Mouse (Mus musculus) midbrain, postnatal 0 days (tissue): ENCODE data around the gene Sf3a1. TPM values are rescaled to one million over a fixed set of nuclear protein-coding genes. Genes with fewer than 3 reads are reported as not detected.

Experiments used
- ATAC-seq: fragments of 200-750 bp; cut with Nextera tagmentation; 2 replicates; pipeline ENCODE4 v1.8.0; 2017; ENCODE audit warnings: moderate number of reproducible peaks, mild to moderate bottlenecking, moderate TSS enrichment, moderate library complexity; ENCODE audit not compliant: low FRiP score
- DNase-seq: peaks from one replicate; pipeline ENCODE4 v3.0.0-alpha.2; 2015; ENCODE audit warnings: low spot score
- H3K27ac ChIP-seq: fragments of 300-500 bp; sonication (generic); 2 replicates; pipeline ENCODE4 v1.5.1; 2014; ENCODE audit warnings: low read depth, mild to moderate bottlenecking, low read length, mixed read lengths
- H3K27me3 ChIP-seq: fragments of 300-500 bp; sonication (generic); 2 replicates; pipeline ENCODE4 v1.6.1; 2014; ENCODE audit warnings: low read length, control low read depth, mixed read lengths; ENCODE audit not compliant: insufficient read depth
- H3K36me3 ChIP-seq: fragments of 300-500 bp; sonication (generic); 2 replicates; pipeline ENCODE4 v1.6.1; 2014; ENCODE audit warnings: low read length, control low read depth, mixed read lengths; ENCODE audit not compliant: insufficient read depth
- H3K4me1 ChIP-seq: fragments of 300-500 bp; sonication (generic); 2 replicates; pipeline ENCODE4 v1.6.1; 2014; ENCODE audit warnings: mild to moderate bottlenecking, control low read depth, antibody characterized with exemption, low read length, mixed read lengths; ENCODE audit not compliant: insufficient read depth
- H3K4me2 ChIP-seq: fragments of 300-500 bp; sonication (generic); 2 replicates; pipeline ENCODE4 v1.6.1; 2014; ENCODE audit warnings: low read depth, mild to moderate bottlenecking, low read length, mixed read lengths; ENCODE audit not compliant: poor library complexity, severe bottlenecking
- H3K4me3 ChIP-seq: fragments of 300-500 bp; sonication (generic); 2 replicates; pipeline ENCODE4 v1.5.1; 2014; ENCODE audit warnings: low read depth, mild to moderate bottlenecking, low read length, moderate library complexity
- H3K9ac ChIP-seq: fragments of 300-500 bp; sonication (generic); replicated peaks from 2 replicates; pipeline ENCODE4 v1.6.1; 2014; ENCODE audit warnings: mild to moderate bottlenecking, low read length, moderate library complexity, mixed read lengths; ENCODE audit not compliant: poor library complexity, severe bottlenecking
- H3K9me3 ChIP-seq: fragments of 300-500 bp; sonication (generic); 2 replicates; pipeline ENCODE4 v1.6.1; 2016; ENCODE audit warnings: low read length, control low read depth
- CTCF ChIP-seq: IDR thresholded peaks from 2 replicates; pipeline ENCODE4 v1.5.1; 2016; ENCODE audit warnings: antibody characterized with exemption, mild to moderate bottlenecking
- WGBS: fragments of 180-500 bp; shearing (Covaris S2); extraction: QIAGEN DNeasy Blood & Tissue Kit; methylation state at CpG from one replicate; pipeline ENCODE4 v1.1.7; 2014; 5-methylcytosine and 5-hydroxymethylcytosine counted together
- polyA plus RNA-seq: library from polyadenylated mRNA; unstranded; fragments of >200 nt; fragmentation: Nextera tagmentation; extraction: Ambion mirVana; gene quantifications from 2 replicates; pipeline ENCODE4 v1.2.1, GENCODE M21; 2015
- total RNA-seq: library from RNA; depleted of rRNA; stranded (reverse); fragments of >200 nt; gene quantifications from 2 replicates; pipeline ENCODE4 v1.2.3, GENCODE M21; 2014

The Sf3a1 gene
- total and polyA plus RNA-seq, 2 experiments from 2014 or later = 37.3 to 49.6 TPM

DNA sequence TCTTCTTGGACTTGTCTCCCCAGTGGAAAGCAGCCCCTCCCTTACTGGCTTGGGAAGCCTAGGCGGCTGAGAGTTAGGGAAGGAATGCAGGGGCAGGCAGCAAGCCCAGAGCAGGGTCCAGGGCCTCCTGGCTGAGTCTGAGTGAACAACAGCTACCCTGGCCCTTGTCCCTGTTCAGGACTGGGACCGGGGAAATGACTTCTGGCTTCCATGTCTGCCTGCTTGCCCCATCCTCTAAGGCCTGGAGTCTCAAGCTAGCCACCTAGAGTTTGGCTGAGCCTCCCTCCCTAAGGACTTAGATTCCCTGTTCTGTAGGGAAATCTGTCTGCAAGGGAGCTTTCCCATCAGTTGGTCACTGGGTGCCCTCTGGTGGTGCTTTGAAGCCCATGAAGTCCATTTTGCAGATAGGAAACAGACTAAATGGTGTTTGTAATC, 59.2 kb downstream of the Sf3a1 start:
- DNase-seq (peak; percentile 77), ATAC-seq (no peak)
- Histone ChIP-seq H3K9me3 (no peaks in the 10 kb centered on the region), H3K4me2 (no peak overlapping the region), H3K4me1 (no peaks in the 10 kb centered on the region), H3K4me3 (no peak overlapping the region), H3K27me3 (peaks cover 15% of the 10 kb centered on the region), H3K36me3 (peaks cover 12% of the 10 kb centered on the region), H3K9ac (no peak overlapping the region), H3K27ac (no peak overlapping the region; the same call in 1 of the 2 replicates)
- peak; percentile 84 for TF ChIP-seq CTCF
- WGBS = 3% methylated on average over 2 of the region's 2 CpGs

DNA sequence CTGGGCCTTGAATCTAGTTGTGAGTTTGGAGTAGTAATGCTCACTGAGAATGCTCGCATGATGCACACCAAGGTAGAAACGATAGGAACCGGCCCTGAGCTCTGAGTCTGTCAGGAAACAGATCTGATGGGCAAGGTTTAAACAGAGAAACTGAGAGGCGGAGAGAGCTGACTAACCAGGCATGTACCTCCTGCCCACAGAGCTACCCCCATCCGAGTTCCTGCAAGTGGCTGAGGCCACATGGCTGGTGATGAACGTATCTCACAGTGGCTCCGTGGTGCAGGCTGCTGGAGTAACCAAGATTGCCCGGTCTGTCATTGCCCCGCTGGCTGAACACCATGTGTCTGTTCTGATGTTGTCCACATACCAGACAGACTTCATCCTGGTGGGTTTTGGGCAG, 59.8 kb downstream of the Sf3a1 start:
- no peak for TF ChIP-seq CTCF
- H3K4me2 ChIP-seq = no peak overlapping the region
- no peak overlapping the region for H3K4me3 ChIP-seq
- H3K4me1 ChIP-seq = no peaks in the 10 kb centered on the region
- H3K27me3 ChIP-seq = peaks cover 15% of the 10 kb centered on the region
- ATAC-seq (no peak), DNase-seq (no peak)
- no peaks in the 10 kb centered on the region for H3K9me3 ChIP-seq
- WGBS = 64% methylated on average over 9 of the region's 9 CpGs
- no peak overlapping the region for H3K9ac ChIP-seq
- H3K36me3 ChIP-seq = peaks cover 6% of the 10 kb centered on the region
- no peak overlapping the region for H3K27ac ChIP-seq

DNA sequence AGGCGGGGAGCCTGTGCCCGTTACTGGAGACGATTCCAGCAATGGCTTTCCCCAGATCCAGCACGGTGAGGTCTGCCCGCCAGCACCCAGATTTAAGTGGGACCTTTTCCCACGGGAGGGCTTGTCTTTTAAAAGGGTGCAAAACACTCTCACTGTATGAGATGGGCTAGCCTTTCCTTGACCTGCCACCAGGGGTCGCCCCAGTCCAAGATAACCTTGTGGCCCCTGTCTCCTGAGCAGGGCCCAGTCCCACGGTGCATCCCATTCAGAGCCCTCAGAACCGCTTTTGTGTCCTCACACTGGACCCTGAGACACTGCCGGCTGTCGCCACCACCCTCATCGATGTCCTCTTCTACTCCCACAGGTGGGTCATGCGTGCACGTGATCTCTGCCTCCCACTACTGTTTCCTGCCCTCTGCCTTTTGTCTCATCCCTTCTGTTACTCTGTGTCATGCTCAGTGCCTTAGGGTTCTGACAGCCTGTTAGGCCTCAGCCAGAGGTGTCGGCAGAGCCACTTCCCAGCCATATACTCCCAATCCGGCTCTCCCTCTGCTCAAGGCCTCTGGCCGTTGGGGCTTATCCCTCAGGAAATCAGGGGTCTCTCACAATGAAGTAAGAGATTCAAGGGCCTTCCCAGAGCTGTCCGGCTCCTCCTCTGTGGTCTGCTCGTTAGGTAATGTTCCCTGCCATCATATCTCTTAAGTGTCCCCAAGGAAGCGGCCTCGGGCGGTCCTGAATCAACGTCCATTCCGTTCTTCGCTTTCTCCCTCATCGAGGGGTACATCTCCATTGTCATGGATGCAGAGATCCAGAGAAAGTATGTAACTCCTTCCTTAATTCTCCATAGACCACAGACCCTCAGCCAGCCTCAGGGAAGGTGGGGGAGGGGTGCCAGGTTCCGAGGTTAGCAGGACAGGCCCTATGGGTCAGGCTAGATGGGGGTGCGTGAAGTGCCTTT, 60.6 kb downstream of the Sf3a1 start:
- H3K4me3 ChIP-seq = no peak overlapping the region
- H3K4me2 ChIP-seq = no peak overlapping the region
- H3K4me1 ChIP-seq = no peaks in the 10 kb centered on the region
- TF ChIP-seq CTCF = peak; percentile 78
- no peaks in the 10 kb centered on the region for H3K36me3 ChIP-seq
- no peak overlapping the region for H3K9ac ChIP-seq
- H3K27ac ChIP-seq = no peak overlapping the region
- 46% methylated on average over 28 of the region's 28 CpGs for WGBS
- ATAC-seq (peak; percentile 34; the same call in 1 of the 2 replicates), DNase-seq (peak; percentile 33)
- H3K27me3 ChIP-seq = peaks cover 15% of the 10 kb centered on the region
- H3K9me3 ChIP-seq = no peaks in the 10 kb centered on the region

DNA sequence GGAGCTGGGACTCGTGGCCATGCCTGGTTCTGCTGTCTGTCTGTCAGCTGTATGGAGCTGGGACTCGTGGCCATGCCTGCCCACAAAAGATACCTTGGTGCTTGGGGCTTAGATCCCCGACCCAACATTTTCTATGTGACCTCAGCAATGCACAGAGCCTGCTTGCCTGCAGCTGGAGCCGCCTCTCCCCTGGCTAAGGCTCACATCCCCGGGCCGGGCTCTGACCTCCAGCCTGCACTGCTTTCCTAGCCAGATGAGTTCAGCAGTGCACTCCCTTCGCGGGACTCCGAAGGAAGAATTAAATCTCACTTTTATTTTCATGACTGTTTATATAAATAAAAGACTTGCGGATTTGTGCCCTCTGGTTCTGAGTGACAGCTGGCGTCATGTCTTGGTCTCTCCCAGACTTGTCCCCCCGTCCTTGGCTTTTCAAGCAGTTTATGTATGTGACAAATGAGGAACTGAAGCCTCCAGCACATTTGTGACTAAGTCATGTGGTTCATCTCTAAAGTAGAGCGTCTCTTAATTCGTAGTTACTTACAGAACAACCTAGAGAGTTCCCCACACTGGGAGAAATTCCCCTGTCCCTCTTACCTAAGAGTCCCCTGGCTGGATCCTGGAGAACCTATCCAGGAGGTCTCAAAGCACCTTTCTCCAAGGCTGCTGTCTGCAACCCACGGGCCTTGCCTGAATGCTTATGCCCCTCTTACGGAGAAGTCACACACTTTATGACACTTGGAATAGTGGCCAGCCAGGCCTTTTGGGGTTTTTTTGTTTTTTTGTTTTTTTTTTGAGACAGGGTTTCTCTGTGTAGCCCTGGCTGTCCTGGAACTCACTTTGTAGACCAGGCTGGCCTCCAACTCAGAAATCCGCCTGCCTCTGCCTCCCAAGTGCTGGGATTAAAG, 62.1 kb downstream of the Sf3a1 start:
- Histone ChIP-seq H3K27ac (no peak overlapping the region), H3K4me3 (no peak overlapping the region), H3K9ac (no peak overlapping the region), H3K36me3 (no peaks in the 10 kb centered on the region), H3K27me3 (peaks cover 12% of the 10 kb centered on the region), H3K4me2 (no peak overlapping the region), H3K4me1 (no peaks in the 10 kb centered on the region), H3K9me3 (no peaks in the 10 kb centered on the region)
- ATAC-seq (no peak), DNase-seq (no peak)
- WGBS = 75% methylated on average over 17 of the region's 17 CpGs
- no peak for TF ChIP-seq CTCF

DNA sequence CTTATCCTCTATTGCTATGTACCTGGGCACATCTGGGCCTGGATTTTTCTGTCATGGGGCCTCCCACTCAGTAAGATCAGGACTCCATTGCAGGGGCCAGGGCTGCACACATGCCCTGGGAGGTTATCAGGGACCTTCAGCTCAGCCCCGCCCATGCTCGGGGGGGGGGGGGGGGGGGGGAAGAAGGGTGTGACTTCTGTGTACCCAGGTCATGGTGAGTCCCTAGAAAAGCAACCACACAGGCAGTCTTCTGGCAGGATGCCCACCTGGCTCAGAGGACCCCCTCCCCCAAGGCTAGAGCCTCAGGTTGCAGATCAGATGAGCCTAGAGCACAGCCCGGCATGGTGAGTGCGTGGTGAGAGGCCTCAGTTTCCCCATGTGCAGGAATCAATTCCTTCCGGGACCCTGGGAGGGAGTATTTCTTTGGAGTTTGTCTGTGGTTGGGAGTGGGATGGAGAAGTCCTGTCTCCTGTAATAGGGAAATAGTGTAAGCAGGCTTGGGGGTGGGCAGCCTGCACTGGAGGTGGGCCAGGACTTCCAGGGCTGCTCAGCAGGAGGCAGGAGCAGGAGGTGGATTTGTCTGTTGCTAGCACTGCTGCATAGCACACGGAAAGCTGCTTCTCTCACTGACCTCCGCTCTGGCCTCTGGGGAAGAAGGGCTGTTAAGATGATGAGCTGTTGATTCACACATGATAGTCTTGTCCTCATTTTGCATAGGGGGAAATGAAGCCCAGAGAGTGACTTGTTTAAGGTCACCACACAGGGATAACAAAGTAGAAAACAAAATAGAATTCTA, 63.4 kb downstream of the Sf3a1 start:
- no peaks in the 10 kb centered on the region; the same call in 1 of the 2 replicates for H3K27me3 ChIP-seq
- 28% methylated on average over 5 of the region's 7 CpGs for WGBS
- DNase-seq (no peak), ATAC-seq (no peak)
- H3K4me1 ChIP-seq = no peaks in the 10 kb centered on the region
- no peak overlapping the region for H3K27ac ChIP-seq
- no peak overlapping the region for H3K4me3 ChIP-seq
- H3K36me3 ChIP-seq = no peaks in the 10 kb centered on the region
- H3K9ac ChIP-seq = no peak overlapping the region
- no peak for TF ChIP-seq CTCF
- no peaks in the 10 kb centered on the region for H3K9me3 ChIP-seq
- no peak overlapping the region for H3K4me2 ChIP-seq
